Mouse (Mus musculus) thymus, postnatal 0 days (tissue): ENCODE measurements around the gene Fgd3. TPM values are rescaled to one million over a fixed set of nuclear protein-coding genes. Genes with fewer than 3 reads are reported as not detected.

Experiments used
- DNase-seq: peaks from one replicate; pipeline ENCODE4 v3.0.0-alpha.2; 2015; ENCODE audit warnings: low spot score
- polyA plus RNA-seq: library from polyadenylated mRNA; unstranded; fragments of >200 nt; fragmentation: Nextera tagmentation; extraction: Ambion mirVana; gene quantifications from 2 replicates; pipeline ENCODE4 v1.2.1, GENCODE M21; 2015

Fgd3 gene
- polyA plus RNA-seq, 1 experiment from 2014 or later, result 2.1 TPM

GRCm38 (mm10) chr13:49249634-49250033 lies 70.5 kb downstream of the Fgd3 start:
- no peak for DNase-seq

- peak; percentile 16 for DNase-seq
These were observed 71.2 kb downstream of the Fgd3 start for GRCm38 (mm10) chr13:49248923-49249322.

- no peak for DNase-seq
These were observed 71.6 kb downstream of the Fgd3 start, which contains the start of gene Susd3 for GRCm38 (mm10) chr13:49248467-49248862. Susd3 (minus strand) TSS chr13:49248706.

DNA sequence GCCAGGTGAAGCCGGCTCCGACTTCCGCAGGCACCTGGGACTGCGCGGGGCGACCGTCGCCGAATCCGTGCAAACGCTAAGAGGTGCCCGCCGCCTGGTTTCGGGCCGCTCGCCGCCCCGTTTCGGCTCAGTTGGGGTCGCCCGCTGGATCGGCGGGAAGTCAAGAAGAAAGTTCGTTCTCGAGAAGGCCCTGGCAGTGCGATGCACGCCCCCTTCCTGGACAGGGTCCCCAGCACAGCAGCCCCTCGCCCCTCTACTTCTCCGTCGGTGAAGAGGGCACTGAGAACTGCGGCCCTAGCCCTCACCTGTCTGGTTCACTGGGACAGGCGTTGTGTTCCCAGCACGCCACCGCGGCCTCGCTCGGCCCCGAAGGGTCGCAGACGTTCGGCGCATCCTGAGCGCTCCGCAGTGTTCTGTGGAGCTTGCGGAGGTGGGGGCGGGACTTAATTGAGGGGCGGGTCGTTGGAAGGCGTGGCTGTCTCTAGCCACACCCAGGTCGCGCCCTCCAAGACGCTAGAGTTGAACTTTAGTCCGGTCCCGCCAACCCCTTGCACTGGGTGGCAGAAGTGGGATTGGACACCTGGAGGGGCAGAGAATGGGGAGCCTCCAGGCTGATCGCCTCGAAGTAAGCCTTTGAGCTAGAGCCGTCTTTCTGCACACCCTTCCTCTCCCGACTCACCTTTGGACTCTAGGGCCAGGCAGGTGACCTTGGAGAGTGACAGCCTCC lies 72.2 kb downstream of the Fgd3 start:
- peak; percentile 82 for DNase-seq

DNA sequence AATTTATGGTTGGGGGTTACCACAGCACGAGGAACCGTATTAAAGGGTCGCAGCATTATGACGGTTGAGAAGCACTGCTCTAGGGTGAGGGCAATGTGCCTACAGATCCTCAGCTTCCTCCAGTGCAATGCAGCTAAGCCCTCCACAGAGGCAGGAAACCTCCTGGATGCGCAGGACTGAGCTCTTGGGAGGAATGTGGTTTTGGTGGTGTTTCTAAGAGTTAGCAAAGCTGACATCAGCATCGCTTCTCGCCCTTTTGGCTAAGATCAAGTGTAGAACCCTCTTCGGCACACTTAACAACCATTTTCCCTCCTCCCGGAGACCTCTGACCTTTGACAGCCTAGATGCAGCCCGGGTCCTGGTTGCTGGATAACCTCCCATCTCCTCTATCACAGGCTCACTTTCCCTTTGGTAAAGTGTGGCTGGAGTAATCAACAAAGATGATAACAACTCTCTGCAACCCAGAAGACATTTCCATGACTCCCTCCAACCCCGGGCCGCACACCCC lies 72.8 kb downstream of the Fgd3 start:
- peak; percentile 44 for DNase-seq

GRCm38 (mm10) chr13:49246626-49247025 lies 73.5 kb downstream of the Fgd3 start:
- DNase-seq, result no peak

GRCm38 (mm10) chr13:49246011-49246410 lies 74.1 kb downstream of the Fgd3 start:
- DNase-seq, result no peak

- no peak for DNase-seq
These were observed 74.9 kb downstream of the Fgd3 start for GRCm38 (mm10) chr13:49245251-49245650.

DNA sequence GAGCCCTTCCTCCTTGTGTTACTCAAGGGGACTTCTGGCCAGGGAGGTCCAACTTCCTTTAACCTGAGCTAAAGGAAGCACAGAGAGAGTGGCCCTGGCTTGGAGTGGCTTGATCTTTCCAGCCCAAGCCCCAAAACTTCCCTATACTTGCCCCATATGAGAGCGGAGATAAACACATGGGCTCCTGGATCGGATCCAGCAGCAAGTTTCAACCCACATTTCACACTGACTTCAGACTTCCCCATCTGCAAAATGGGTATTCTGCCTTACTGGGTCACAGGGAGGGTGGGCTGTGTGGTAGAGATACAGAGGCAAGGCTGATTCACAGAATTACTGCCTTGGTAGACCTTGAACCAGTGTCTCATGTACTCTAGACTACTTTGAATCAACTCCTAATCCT lies 76.6 kb downstream of the Fgd3 start:
- no peak for DNase-seq

- DNase-seq, result peak; percentile 96
These were observed 77.6 kb downstream of the Fgd3 start for GRCm38 (mm10) chr13:49242321-49243065.

DNA sequence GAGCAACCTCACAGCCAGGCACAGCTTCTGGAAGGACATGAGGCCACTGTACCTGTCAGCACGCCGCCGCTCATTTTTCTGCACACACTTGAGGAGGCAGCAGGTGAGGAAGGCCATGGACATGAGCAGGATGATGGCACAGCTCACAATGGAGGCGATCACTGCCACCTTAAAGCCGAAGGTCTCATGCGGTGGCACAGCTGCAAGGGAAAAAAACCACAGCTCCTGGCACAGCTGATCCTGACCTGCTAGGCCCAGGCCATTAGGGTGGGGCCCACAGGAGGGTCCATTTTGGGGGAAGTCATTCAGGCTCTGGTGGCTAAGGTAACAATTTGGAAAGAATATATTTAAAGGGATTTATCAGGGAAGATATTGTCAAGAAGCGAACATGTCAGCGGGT lies 81.4 kb downstream of the Fgd3 start:
- DNase-seq, result no peak

GRCm38 (mm10) chr13:49237617-49238016 lies 82.5 kb downstream of the Fgd3 start:
- no peak for DNase-seq

DNA sequence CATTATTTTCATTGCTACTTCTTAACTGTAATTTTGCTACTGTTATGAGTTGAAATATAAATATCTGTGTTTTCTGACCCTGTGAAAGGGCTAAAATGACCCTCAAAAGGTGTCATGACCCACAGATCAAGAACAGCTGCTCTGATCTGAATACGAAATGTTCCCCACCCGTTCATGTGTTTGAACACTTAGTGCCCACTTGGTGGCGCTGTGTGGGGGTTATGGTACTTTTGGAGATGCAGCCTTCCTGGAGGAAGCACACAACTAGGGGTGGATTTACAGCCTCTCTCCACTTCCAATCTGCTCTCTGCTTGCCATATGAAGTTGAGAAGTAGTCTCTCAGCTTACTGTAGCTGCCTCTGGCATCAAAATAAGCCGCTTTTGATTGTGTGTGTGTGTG lies 85.4 kb downstream of the Fgd3 start:
- no peak for DNase-seq

- DNase-seq, result no peak
These were observed 86.1 kb downstream of the Fgd3 start for GRCm38 (mm10) chr13:49233792-49234572.

DNA sequence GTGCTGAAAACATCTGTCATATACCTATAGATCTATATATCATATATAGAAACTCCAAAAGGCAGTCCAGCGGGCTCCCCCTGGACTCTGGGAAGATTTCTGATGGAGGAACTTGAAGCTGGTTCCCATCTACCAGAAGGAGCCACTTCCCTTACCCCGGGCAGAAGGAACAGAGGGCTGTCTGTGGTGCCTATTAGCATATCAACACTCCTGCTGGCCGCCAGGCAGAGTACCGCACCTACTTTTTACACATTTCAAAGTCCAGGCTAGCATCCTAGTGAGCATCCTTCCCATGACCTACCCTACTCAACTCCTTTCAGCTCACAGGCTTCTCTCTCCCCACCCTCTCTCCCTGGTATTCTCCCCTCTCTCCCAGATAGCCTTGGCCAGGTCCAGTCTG lies 94.5 kb downstream of the Fgd3 start:
- DNase-seq, result no peak

GRCm38 (mm10) chr13:49225159-49225558 lies 95.0 kb downstream of the Fgd3 start:
- DNase-seq, result no peak

DNA sequence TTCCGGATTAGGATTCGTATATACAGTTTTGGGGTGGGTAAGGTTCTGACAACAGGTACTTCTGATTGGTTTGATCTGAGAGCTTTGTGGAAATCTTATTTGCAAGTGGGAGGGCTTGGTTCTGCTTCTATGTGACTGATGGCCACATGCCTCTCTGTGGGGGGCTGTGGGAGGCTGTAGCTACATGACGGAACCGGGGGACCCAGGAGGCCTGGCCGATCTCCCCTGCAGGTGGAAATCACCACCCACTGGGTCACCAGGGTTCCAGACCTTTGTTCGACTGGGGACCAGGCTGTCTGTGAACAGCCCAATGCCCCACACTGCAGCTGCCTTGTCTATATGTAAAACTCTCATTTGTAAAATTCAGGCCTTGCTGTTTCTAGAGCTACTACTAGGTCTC lies 95.4 kb downstream of the Fgd3 start:
- DNase-seq, result no peak

- no peak for DNase-seq
These were observed 95.8 kb downstream of the Fgd3 start for GRCm38 (mm10) chr13:49224314-49224713.

DNA sequence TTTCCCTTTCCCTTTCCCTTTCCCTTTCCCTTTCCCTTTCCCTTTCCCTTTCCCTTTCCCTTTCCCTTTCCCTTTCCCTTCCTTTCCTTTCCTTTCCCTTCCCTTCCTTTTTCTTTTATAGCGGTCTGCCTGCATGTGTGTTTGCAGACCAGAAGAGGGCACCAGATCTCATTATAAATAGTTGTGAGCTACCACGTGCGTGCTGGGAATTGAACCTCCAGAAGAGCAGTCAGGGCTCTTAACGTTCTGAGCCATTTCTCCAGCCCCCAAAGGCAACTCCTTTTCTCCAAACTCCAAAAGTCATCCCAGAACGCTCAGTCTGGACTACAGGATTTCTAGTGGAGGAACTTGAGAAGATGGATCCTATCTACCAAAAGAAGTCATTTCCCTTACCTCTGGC lies 99.2 kb downstream of the Fgd3 start:
- no peak for DNase-seq

DNA sequence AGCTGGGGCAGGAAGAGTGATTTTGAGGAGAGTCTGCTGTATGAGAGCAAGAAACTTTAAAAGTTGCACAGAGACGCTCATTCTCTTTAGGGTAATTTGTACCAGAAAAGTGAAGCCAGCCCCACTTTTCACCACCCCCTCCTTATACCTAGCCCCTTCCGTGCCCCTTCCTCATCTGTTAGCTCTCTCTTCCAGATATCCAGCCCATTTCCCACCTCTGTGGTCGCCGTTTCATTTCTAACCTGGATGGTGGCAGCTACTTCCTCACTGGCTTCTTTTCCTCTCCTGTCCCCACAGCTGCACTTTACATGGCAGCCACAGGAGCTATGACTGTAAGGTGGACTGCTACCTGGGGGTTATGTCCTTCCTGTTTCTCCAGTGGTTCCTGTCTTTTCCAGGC lies 100.7 kb downstream of the Fgd3 start:
- no peak for DNase-seq

DNA sequence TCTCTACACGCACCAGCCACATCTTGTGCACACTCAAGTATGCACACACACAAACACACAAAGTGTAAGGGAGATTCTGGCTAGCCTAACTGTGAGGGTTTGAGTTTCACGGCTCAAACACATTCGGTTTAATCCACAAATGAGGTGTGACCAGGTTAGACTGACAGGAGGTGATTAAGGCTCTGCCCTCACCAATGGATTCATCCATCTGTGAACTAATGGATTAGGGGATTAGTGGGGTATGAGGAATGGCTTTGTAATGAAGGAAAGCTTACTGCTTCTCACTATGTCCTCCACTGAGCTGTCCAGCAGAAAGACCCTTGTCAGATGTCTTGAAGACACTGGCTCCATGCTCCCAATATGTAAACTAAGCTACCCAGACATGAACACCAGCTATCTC lies 101.5 kb downstream of the Fgd3 start:
- no peak for DNase-seq
